Mouse (Mus musculus) adipocyte (in vitro differentiated cells): Measurements from ENCODE around the gene Slc25a47.

Experiments
- DNase-seq: peaks from one replicate; pipeline ENCODE4 v3.0.0-alpha.2; 2016; ENCODE audit warnings: low spot score

The Slc25a47 gene

GRCm38 (mm10) chr12:108865007-108865494 lies 29.2 kb downstream of the Slc25a47 start:
- no peak for DNase-seq

- DNase-seq = no peak
Observed at GRCm38 (mm10) chr12:108869575-108869974, 33.7 kb downstream of the Slc25a47 start.

GRCm38 (mm10) chr12:108873122-108873521 lies 37.3 kb downstream of the Slc25a47 start:
- DNase-seq = no peak

GRCm38 (mm10) chr12:108879138-108879537 lies 43.3 kb downstream of the Slc25a47 start:
- no peak for DNase-seq

- no peak for DNase-seq
Observed at GRCm38 (mm10) chr12:108880606-108881005, 44.8 kb downstream of the Slc25a47 start.

- no peak for DNase-seq
Observed at GRCm38 (mm10) chr12:108881192-108881591, 45.3 kb downstream of the Slc25a47 start.

GRCm38 (mm10) chr12:108882776-108883175 lies 46.9 kb downstream of the Slc25a47 start:
- no peak for DNase-seq

- DNase-seq = no peak
Observed at GRCm38 (mm10) chr12:108885906-108886305, 50.1 kb downstream of the Slc25a47 start.

GRCm38 (mm10) chr12:108887077-108887476 lies 51.2 kb downstream of the Slc25a47 start:
- no peak for DNase-seq

- DNase-seq = no peak
Observed at GRCm38 (mm10) chr12:108888632-108889031, 52.8 kb downstream of the Slc25a47 start.

GRCm38 (mm10) chr12:108892989-108893714 lies 57.3 kb downstream of the Slc25a47 start, which contains the start of gene Wdr25:
Wdr25 (plus strand) TSS chr12:108893631.
- peak; percentile 43 for DNase-seq

GRCm38 (mm10) chr12:108893715-108894431 lies 58.0 kb downstream of the Slc25a47 start, which contains the start of gene Wars:
Wars (minus strand) TSS chr12:108894174.
- DNase-seq = peak; percentile 94

- DNase-seq = no peak
Observed at GRCm38 (mm10) chr12:108894432-108894816, 58.6 kb downstream of the Slc25a47 start.

- peak; percentile 52 for DNase-seq
Observed at GRCm38 (mm10) chr12:108896006-108896405, 60.2 kb downstream of the Slc25a47 start.

GRCm38 (mm10) chr12:108901346-108901745 lies 65.5 kb downstream of the Slc25a47 start:
- DNase-seq = no peak

- peak; percentile 68 for DNase-seq
Observed at GRCm38 (mm10) chr12:108902940-108903339, 67.1 kb downstream of the Slc25a47 start.

GRCm38 (mm10) chr12:108903600-108904275 lies 67.9 kb downstream of the Slc25a47 start:
- DNase-seq = peak; percentile 75

GRCm38 (mm10) chr12:108904276-108904653 lies 68.4 kb downstream of the Slc25a47 start:
- DNase-seq = no peak

GRCm38 (mm10) chr12:108905620-108906302 lies 69.9 kb downstream of the Slc25a47 start:
- DNase-seq = no peak

GRCm38 (mm10) chr12:108906398-108906797 lies 70.6 kb downstream of the Slc25a47 start:
- DNase-seq = no peak
